Mouse (Mus musculus) urinary bladder, postnatal 25 days (tissue): ENCODE measurements around the gene Ccl26.
"Not testable (repeated sequence)": the region's sequence is repeated elsewhere in the genome, so short reads cannot be mapped to it uniquely, and the experiment has no call there.

Experiments used
- DNase-seq: peaks from one replicate; pipeline ENCODE4 v3.0.0; 2022; ENCODE audit warnings: low spot score

Ccl26 gene

GRCm38 (mm10) chr5:135563469-135563868 is at the start of gene Ccl26:
Ccl26 (minus strand) TSS chr5:135563569.
- no peak for DNase-seq

DNA sequence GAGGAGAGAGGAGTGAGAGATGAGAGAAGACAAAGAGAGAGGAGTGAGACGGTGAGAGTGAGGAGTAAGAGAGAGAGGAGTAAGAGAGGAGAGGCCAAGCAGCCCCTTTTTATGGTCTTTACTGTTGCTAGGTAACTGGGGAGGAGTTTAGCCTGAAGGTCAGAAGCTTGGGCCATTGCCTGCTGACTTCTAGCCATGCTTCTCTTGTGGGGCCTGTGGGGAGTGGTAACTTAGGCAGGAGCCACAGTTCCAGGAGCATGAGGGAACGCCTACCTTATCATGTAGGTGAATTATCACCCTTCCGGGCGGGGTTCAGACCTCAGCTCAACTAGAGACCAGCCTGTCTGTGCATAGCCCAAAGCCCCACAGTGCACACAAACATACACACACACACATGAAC is 46.4 kb upstream of the Ccl26 start:
- DNase-seq, result no peak

- DNase-seq, result no peak
Measured at GRCm38 (mm10) chr5:135607581-135607980, 44.2 kb upstream of the Ccl26 start.

DNA sequence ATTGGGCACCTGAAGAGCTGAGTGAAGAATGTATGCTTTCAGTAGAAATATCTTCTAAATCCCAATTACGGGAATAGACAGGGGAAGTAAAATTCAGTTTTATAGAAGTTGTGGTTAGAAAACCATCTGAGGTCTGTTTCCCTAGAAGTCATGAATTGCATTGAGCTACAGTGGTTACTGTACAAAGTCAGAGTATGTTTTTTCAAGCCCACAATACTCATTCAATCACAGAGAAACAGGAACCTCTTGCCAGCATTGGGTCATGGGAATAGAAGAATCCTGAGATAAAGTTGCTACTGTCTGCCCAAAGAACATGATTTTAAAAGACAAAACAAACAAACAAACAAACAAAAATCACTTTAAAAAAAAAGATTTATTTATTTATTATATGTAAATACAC is 43.3 kb upstream of the Ccl26 start:
- DNase-seq, result not testable (repeated sequence)

DNA sequence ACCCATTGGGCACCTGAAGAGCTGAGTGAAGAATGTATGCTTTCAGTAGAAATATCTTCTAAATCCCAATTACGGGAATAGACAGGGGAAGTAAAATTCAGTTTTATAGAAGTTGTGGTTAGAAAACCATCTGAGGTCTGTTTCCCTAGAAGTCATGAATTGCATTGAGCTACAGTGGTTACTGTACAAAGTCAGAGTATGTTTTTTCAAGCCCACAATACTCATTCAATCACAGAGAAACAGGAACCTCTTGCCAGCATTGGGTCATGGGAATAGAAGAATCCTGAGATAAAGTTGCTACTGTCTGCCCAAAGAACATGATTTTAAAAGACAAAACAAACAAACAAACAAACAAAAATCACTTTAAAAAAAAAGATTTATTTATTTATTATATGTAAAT is 41.3 kb upstream of the Ccl26 start:
- not testable (repeated sequence) for DNase-seq

DNA sequence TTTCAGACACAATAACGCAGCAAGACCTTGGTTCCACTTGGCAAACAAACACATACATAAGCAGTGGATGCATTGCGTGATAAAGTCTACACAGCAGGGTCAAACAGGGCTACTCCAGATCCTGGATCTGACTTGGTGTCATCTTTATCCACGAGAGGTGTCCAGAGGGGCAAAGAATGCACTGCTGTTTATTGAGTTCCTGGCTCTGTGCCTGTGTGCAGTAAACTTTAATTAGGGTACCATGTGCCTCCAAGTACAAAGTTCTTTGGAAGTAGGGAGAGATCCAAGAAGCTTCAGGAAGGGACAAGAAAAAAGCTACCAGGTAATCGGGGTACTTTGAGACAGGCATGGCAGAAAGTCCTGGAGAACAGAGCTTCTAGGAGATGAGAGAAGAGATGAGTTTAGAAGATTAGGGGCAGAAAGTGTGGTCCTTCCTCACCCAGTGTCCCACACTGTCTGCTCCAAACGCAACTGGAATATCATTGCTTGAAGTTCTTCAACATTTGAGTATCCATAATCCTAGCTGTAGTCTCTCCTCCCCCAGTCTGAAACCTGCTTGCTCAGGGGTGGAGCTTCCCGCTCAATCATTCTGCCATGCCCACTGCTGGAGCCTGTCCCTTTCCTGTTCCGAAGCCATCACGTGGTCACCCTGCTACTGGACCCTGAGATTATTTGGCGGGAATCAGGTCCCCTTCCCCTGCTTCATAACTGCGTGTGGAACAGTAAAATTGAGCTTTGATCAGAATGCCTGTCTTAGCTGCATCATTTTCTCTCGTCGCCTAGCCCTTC is 26.8 kb upstream of the Ccl26 start:
- DNase-seq, result no peak

DNA sequence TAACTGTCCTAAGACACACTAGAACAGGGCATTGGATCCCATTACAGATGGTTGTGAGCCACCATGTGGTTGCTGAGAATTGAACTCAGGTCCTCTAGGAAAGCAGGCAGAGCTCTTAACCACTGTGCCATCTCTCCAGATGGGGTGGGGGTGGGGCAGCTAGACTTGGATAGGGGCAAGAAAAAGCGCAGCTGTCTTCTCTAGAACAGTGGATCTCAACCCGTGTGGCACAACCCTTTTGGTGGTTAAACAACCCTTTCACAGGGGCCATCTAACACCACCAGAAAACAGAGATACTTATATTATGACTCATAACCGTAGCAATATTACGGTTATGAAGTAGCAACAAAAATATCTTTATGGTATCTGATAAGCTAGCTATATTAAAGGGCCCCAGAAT is 24.4 kb upstream of the Ccl26 start:
- no peak for DNase-seq

DNA sequence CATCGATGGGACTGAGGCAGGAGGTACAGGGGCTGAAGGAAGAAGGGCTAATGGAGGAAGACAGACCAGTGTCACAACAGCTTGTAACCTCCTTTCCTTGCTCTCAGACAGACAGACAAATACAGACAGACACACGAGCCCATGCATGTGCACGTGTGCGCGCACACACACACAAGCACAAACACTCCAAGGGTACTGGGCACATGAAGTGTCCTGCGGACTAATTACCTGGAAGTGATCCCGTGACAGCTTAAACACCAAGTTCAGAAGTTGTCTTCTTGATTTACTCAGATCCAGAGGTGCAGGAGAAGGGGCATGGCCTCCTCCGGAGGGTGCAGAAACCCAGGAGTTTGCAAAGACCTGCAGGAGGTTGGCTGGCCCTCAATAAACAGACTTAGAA is 22.3 kb upstream of the Ccl26 start:
- DNase-seq, result no peak

DNA sequence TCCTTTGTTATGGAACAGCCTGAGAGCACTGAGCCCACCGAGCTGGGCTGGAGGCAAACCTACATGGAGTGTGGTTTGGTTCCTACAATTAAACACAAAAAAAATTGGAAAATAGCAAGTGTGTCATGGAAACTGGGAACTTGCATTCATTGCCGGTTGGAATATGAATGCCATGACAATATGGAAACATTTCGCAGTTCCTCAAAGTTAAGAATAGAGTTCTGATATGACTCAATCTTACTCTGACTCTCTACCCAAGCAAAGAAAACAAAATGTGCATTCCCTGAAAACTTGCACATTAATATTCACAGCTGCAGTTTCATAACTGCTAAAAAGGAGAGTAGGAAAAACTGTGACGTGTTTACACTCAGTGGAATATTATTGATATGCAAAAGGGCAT is 19.0 kb upstream of the Ccl26 start:
- no peak for DNase-seq

GRCm38 (mm10) chr5:135579331-135579751 is 16.0 kb upstream of the Ccl26 start:
- DNase-seq, result no peak

GRCm38 (mm10) chr5:135576055-135576454 is 12.7 kb upstream of the Ccl26 start:
- no peak for DNase-seq

GRCm38 (mm10) chr5:135573006-135573405 is 9.6 kb upstream of the Ccl26 start, which contains the start of gene Ccl24:
Ccl24 (minus strand) TSS chr5:135573049.
- DNase-seq, result no peak

GRCm38 (mm10) chr5:135568698-135569097 is 5.3 kb upstream of the Ccl26 start:
- no peak for DNase-seq

DNA sequence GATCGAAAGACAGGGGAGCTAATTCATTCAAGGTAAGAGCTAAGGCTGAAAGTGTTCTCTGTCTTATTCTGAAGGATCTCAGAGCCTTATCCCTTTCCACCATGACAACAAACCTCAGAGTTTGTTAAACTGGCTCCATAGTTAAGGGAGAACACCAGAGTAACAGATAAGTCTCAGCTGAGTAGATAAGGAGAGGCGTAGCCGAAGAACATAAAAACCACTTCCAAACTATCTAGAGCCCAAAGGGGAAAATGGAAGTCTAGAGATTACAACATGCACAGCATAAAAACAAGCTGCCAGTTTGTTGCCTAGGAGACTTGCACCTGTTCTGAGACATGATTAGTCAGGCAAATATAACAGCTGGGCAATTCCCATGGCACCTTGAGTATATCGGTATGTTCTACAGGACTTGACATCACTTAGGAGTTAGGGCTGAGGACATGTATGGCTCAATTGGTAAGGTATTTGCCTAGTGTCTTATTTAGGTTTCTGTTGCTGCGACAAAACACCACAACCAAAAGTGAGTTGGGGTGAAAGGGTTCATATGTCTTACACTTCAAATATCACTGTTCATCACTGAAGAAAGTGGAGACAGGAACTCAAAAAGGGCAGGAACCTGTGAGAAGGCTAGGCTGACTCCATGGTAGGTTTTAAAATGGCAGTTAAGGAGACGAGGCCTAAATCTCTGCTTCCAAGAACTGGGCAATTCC is 4.3 kb upstream of the Ccl26 start:
- DNase-seq, result no peak

GRCm38 (mm10) chr5:135557671-135558070 is 5.7 kb downstream of the Ccl26 start:
- no peak for DNase-seq

GRCm38 (mm10) chr5:135557051-135557450 is 6.3 kb downstream of the Ccl26 start:
- no peak for DNase-seq

GRCm38 (mm10) chr5:135556259-135556658 is 7.1 kb downstream of the Ccl26 start:
- DNase-seq, result no peak

DNA sequence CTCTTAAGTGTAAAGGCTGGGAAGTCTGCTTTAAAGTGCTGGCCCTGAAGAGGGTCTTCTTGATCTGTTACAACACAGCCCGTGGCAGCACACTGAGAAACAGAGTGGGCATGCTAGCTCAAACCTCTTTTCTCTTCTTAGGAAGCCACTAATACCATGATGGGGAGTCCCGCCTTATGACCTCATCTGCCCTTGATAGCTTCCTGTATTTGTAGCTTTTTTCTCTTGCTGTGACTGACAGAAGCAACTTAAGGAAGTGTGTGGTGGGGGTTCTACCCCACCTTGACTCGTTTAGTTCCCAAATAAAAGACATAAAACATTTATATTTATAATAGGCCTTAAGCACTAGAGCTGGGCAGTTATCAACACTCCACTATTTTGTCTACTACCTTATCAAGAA is 11.8 kb downstream of the Ccl26 start:
- DNase-seq, result no peak

DNA sequence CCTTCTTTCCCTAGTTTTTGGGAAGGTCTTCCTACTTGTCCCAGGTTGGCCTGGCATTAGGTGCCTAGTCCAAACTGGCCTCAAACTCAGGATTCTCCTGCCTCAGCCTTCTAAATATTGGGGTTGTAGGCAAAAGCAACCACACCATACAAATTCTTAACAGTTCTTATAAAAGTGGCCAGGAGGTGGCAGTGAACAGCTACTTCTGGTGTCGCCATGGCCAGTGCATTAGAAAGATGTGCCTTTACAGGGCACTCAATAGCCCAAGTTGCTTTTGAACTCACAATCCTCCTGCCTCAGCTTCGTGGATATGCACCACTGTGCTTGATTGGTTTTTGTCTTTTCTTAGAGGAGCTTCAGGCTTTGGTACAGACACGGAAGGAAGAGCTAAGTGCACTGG is 12.5 kb downstream of the Ccl26 start:
- no peak for DNase-seq

DNA sequence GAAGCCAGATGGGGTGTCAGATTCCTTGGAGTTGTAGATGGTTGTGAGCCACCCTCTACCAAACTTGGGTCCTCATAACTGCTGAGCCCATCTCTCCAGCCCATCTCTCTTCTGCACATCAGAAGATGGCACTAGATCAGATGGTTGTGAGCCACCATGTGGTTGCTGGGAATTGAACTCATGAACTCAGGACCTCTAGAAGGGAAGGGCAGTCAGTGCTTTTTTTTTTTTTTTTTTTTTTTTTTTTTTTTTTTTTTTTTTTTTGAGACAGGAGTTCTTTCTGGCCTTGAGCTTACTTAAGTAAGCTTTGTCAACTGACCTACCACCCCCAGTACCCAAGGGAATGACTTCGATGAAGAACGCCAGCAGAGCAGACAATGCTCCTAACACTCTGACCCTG is 15.4 kb downstream of the Ccl26 start:
- DNase-seq, result no peak

DNA sequence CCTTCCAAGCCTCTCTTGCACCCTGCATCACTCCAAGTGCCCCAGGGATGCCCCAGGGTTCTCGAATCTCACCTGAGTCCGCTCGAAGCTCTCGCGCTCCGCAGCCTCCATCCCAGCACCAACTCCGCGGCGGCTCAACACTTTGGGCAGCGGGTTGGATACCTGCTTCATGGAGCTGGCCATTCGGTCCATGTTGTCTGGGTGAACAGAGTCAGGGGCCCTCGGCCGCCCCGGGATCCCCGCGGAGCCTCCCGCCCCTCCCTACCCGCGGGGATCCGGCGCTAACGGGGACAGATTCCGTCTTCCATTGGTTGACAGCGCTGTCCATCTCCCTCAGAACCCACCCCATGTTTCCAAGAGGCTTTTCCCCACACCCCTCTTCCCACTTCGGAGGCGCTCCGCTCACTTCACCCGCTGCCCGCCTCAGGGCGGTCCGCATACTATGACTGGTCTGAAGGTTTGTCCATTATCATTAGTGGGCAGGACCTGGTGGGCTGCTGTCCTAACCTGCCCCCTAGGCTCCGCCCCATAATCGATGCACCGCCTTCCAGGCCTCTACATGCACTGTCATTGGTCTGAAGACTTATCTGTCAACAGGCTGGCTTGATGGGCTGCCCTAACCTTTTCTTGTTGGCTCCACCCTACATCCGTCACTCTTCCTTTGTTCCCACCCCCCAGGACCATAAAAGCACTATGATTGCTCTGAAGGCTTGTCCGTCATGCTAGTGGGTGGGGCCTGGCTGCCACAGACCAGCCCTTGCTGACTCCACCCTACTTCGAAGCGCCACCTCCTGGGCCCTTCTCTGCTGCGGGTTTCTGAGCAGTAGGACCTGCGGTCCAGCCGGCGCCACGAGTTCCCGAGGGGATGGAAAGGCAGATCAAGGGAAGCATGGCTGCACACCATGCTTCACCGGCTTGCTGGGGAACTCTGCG is 18.2 kb downstream of the Ccl26 start, which contains the start of gene Hip1:
Hip1 (minus strand) TSS at position 256 of the 933 bp plus-strand sequence.
- DNase-seq, result peak; percentile 92

DNA sequence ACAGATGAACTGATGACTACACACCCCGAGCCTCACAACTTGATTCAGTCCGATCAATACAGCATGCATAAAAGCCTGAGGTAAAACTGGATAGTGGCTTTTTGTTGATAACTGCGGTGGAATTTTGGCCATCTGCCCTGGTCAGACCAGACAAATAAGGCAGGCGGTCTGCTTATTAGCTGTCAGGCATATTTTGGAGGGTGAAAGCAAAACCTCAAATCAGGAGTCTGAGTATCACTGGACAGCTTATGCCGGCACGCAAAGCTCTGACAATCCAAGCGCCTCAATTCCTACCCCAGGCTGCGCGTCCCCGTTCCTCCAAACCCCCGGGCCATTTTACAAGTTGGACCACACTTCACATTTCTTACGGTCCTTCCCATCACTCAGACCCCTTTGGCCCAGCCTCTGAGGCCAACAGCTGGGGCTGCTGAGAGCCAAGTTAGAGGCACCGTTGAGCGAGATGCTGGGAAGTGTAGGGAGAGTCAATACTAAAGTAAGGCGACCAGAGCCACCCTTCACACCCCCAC is 19.3 kb downstream of the Ccl26 start:
- no peak for DNase-seq
